Mouse (Mus musculus): ENCODE data around the gene Slc12a5. TPM values are rescaled to one million over a fixed set of nuclear protein-coding genes. Genes with fewer than 3 reads are reported as not detected.

The Slc12a5 gene
- total RNA-seq (2015) (0.15 and 0.27 TPM in 2 replicates), total RNA-seq (2017) (0.51 and 0.96 TPM in 2 replicates)

DNA sequence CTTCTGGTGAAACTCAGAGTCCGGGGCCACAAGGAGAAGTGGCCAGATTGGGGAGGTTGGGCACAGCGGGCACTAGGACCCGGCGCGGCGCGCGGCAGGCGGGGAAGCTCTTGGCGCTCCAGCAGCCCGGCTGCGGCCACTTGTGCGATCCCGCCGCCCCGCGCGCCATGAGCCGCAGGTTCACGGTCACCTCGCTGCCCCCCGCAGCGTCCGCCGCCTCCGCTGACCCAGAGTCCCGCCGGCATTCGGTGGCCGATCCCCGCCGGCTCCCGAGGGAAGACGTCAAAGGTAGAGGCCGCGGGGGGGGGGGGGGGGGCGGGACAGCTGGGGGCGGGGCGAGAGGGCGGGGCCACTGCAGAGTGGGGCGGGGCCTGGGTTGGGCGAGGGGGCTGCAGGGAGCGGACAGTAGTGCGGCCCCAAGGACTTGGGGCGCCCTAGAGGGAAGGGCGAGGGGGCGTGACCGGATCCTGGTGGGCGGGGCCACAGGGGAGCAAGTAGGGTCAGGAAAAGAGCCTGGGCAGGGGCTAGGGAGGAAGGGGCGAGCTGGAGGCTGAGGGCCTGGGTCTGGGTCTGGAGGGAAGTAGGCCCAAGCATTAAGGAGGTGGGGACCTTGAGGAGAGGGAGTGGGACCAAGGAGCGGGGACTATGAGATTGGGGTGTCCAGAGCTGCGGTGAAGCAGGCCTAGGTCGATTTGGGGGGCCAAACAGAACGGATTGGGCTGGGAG, at the start of gene Slc12a5:
TSS of gene Slc12a5 (plus strand) at position 87 of the 726 bp plus-strand sequence.
- peak; percentile 56; the same call in 1 of the 2 replicates for ATAC-seq (replicated peaks; ENCODE audit: poor library complexity)

DNA sequence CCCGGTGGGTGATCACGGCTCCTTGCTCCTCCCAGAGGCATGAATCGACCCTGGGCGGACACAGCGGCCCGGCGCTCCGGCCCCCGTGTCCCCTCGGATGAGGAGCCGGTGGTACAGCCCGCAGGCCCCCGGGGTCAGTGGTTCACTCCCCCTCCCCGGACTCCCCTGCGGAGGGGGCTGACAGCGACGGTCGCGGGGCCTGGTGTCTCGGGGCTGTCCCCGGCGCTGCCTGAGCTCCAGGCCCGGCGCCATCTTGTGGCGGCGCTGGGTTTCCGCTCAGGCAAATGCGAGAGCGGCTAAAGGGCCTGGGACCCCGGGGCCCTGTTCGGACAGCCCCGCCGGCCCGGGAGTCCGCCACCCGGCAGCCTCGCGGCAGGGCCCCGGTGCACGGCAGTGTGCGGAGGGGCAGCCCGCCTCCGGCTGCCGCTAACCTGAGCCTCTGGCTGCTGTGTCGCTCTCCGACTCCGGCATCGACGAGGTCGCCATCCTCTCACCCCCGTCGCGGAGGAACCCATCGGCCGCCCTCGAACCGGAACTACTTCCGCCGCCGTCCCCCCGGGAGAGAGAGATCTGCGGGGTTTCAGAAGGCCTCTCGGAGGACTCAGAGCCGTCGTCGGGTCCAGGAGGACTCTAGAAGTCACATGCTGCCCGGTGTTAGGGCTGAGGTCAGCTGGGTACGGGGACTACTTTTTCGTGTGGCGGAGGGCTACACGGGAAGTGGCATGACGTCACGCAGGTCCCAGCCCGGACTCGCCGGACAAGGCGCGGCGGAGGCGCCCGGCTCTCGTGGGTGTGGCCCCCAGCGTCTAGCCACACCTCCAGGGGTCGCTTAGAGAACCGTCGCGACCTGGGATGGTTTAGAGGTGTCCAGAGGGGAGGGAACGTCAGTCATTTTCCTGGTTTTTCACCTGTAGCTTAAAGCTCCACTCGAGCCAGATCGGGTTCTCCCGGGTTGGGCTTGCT, 49.2 kb upstream of the Slc12a5 start, which contains the start of gene Zfp335:
TSS of gene Zfp335 (minus strand) at position 672 of the 963 bp plus-strand sequence.
- ATAC-seq (replicated peaks; ENCODE audit: poor library complexity), result peak; percentile 69

DNA sequence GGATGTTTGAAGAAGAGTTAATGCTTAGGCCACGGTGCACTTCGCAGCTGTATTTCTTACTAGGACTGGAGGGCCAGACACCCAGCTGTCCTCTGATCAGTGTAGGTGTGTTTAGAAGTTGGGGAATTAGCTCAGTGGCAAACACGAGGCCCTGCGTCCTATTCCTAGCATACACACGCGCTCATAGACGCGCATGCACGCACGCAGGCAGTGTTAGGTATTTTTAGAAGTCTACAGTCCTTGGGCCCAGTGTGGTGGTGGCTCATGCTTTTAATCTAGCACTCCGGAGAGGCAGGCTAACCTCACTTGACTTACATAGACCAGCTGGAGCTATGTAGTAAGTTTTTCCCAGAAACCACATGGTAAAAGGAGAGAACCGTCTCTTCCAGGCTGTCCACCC, 48.5 kb upstream of the Slc12a5 start:
- peak; percentile 16 for ATAC-seq (replicated peaks; ENCODE audit: poor library complexity)

DNA sequence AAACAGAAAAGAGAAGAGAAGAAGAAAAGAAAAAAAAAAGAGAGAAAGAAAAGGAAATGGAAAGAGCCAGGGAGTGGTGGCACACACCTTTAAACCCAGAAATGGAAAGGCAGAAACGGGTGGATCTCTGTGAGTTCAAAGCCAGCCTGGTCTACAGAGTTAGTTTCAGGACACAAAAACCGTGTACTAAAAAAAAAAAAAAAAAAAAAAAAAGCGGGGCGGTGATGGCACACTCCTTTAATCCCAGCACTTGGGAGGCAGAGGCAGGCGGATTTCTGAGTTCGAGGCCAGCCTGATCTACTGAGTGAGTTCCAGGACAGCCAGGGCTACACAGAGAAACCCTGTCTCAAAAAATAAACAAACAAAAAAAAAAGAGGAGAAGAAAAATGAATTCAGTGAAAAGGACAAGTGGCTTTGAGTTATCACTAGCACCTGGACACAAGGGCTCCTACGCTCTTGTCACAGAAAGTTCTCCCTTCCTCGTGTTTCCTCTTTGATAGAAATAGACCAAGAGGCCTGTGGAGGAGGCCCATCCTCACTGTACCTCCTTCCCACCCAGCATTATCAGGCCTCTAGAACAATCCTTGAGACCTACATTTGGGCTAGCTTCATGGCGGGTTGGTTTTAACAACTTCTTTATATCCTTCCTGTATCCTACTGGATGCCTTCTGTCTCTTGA, 47.7 kb upstream of the Slc12a5 start:
- no peak for ATAC-seq (replicated peaks; ENCODE audit: poor library complexity)

DNA sequence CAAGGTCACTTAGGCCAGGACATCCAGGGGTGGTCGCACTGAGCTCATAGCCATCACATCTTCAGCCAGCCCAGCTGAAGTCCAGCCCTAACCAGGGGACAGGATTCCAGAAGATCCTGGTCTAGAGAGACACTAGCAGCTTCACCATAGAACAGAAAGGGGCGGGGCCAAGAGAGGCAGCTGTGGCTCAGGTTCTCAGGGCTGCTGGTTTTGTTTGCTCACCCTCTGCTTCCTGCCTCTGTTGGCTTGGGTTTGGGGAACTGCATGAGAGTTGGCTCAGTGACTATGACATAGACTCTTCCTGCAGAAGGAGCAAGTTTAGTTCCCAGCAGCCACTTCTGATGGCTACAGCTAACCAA, 47.2 kb upstream of the Slc12a5 start:
- peak; percentile 36 for ATAC-seq (replicated peaks; ENCODE audit: poor library complexity)

DNA sequence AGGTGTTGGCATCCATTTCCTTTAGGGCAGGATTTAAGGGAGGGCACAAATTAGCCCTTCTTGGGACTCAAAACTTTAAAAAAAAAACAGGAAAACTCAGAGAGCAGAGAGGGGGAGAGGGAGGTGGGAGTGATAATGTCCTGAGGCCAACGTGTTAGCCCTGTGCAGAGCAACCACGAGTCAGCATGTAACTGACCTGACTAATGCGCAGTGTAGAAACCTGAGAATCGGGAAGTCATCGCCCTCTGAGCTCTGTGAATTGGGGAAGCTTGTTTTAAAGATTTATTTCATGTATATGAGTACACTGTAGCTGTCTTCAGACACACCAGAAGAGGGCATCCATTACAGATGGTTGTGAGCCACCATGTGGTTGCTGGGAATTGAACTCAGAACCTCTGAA, 43.8 kb upstream of the Slc12a5 start:
- ATAC-seq (replicated peaks; ENCODE audit: poor library complexity), result 0 out of 2 replicates have a peak, but pooled peaks have one; percentile 27

DNA sequence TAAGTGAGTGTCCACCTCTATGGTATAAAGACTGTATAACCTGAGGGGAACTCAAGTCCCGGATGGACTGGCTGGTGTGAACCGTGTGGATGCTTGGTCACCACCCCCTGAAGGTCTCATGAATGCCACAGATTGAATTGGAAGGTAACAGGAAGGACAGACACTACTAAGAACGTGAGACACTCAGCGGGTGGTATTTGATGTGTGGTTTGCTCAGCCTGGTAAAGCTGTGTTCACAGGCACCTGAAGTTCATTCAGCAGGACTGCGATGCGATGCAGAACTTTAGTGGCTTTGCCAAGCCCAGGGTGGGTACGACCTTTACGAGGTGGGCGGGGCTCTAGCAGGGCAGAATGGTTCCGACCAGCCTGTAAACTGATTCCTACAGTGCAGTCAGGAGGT, 43.2 kb upstream of the Slc12a5 start:
- no peak for ATAC-seq (replicated peaks; ENCODE audit: poor library complexity)

DNA sequence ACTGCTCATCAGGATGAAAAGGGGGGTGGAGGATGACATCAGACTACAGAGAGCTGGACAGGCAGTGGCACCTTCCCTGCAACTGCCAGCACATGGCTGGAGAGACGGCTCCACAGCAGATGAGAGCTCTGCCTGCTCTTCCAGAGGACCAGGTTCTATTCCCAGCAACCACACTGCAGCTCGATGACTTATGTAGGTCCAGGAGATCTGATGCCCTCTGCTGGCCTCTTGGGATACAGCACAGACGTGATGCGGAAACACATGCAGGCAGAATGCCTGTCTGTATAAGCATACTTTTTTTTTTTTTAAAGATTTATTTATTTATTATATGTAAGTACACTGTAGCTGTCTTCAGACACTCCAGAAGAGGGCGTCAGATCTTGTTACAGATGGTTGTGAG, 42.3 kb upstream of the Slc12a5 start:
- ATAC-seq (replicated peaks; ENCODE audit: poor library complexity), result peak; percentile 72

DNA sequence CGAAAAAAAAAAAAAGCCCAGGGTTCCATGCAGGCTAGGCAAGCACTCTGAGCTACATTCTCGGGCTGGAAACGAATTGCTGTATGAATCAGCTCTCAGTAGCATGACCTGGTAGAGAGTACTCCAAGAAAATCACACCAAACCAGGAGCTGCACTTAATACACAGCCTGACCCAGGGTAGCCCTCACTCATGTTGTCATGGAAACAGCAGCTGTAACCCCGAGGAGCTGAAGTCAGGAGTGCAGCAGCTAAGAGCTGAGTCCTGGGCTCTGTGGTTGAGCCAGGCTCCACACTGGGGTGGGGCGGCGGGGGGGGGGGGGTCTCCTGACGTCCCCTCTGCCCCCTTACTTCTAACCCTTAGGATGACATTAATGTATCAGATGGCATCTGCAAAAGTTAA, 38.6 kb upstream of the Slc12a5 start:
- ATAC-seq (replicated peaks; ENCODE audit: poor library complexity), result no peak

DNA sequence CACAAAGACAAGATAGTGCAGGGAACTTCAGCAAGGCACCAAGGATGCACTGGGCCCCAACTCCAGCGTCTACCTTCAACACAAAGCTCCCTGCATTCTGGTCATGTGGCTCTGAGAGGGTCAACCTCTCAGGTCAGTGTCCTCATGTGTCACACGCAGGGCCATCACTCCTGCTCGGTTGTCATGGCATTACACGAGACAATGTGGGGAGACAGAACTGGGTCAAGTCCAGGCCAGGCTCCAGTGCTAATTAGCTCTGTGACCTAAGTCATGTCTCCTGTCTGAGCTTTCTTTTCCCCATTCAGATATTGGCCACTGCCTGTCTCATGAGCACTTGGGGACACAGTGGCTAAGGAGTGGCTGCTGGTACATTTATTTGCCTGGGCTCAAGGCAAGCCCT, 37.3 kb upstream of the Slc12a5 start:
- no peak for ATAC-seq (replicated peaks; ENCODE audit: poor library complexity)

DNA sequence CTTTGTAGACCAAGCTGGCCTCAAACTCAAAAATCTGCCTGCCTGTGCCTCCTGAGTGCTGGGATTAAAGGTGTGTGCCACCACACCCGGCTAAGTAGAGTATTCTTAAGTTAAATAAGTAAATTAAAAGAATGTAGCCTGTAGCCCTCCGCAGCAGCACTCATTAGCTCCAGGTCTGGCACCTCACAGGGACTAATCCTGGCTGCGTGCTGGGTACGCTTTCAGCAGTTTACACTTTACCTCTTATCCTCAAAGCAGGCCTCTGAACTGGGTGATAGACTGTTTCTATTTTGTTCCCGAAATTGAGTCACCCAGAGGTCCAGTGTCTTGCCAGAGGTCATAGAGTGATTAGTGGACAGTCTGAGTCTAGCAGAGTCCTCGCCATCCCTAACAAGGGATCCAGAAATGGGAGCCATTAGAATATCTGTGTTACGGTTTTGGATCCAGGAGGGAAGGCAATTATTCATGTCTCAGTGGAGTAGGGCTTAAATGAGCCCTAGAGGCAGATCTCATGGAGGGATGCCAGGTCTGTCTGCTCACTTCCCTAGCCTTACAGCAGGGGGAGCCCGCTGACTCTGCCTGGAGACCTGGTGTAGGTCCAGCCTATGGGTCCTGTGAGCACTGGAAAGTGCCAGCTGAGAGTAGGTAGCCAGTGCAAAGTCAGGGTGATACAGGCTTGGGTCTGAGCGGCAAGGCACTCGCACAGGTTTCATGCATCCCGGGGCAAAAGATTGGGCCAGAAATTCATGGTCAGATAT, 36.3 kb upstream of the Slc12a5 start:
- peak; percentile 99 for ATAC-seq (replicated peaks; ENCODE audit: poor library complexity)

DNA sequence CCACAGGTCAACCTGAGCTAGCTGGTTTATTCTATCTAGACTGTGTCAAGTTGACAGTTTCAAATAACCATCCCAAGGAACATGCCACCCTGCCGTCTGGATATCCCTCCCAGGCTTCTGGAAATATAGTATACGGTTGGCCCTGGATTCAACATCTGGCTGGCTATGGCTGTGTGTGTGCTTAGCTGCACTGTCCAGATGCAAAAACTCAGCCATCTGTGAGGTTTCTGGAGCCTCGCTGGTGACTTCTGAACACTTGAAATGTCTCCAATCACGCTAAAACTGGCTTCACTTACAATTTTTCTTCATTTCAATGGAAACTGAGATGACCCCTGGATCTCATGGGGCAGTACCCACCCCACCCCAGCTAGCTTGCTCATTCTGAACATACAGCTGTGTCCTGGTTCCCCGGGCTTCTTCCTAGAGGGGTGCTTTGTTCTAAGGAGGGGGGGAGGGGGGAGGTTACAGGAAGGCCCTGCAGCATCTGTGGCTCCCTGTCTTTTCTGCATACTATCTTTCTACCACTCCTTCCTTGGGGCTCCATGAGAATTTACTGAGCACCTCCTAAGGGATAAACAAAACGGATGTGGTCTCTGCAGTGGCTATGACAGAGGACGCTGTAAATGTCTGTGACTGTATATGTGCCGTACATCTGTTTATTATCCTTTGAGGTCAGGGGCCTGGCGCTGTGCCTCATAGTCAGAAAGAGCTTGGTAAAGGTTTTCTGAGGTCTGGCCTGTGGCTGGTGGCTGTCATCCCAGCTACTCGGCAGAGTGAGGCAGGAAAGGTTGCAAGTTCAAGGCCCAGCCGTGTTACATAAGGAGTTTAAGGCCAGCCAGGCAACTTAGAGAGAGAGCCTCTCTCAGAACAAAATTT, 29.7 kb upstream of the Slc12a5 start:
- ATAC-seq (replicated peaks; ENCODE audit: poor library complexity), result no peak

DNA sequence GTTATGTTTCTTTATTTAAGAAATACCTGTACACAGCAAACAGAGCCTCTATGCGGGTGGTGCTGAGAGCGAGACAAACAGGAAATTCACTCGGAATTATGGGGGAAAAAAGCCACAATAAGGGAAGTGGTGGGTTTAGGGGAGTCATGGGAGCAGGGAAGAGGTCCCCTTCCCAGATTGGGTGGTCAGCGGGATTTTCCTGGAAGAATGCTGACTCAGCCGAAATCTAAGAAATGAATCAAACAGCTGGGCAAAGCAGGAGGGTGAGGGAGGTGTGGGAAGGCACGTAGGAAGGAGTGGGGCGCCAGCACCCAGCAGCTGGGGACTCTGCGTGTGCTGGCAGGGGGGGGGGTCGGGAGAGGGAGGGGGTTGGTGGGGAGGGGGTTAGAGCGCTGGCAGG, 27.1 kb upstream of the Slc12a5 start:
- no peak for ATAC-seq (replicated peaks; ENCODE audit: poor library complexity)

DNA sequence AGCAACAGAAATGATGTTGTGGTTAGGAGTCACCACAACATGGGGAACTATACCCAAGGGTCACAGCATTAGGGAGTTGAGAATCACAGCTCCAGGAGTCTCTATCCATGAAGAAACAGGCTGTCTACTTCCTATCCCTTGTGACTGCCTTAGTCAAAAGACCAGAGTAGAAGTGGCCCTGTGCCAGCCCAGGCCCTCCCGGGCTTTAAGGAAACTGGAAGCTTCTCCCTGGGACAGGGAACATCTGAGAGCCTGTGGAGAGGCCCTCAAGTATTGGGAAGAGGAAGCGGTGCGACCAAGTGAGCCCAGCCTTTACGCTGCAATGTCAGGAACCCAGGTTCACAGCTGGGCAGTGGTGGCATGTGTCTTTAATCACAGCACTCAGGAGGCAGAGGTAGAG, 24.6 kb upstream of the Slc12a5 start:
- 0 out of 2 replicates have a peak, but pooled peaks have one; percentile 17 for ATAC-seq (replicated peaks; ENCODE audit: poor library complexity)

DNA sequence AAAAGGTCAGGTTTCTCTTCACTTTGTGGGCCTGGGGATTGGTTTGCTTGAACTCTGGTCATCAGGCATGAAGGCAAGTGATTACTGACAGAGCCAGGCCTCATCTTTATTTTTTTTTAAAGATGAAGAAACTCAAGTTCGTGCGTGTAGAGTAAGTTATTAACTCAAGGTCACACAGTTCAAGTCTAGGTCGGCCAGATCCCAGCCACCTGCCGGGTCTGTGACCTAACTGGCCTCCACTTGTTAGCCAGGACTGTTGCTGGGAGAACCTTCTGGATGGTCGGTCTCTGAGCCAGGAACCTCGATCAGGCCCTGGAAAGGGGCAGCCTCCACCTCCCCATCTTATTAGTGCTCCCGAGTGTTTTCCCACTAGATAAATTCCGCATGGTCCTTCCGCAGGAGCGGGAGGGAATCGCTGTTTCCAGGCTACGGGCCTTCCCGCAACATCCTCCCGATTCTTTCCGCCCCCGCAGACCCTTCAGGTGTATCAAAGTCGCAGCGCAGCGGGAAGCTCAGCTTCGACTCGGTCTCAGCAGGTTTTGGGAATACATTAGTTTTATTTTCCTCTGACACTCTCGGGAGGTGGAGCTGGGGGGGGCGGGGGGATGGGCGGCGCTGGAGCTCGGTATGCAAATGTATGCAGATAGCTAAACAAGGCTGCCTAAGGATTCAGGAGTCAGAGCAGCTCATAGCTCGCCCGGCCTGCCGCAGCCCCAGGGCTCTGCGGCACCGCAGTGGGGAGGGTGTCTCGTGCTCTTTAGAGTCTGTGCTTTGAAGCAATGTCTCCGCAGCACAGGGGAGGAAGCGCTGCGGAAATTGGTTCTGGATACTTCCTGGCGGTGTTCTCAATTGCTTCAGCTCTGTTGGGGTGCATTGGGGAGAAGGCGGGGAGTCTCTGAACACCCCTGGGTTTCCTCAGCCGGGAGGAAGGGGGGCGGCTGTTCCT, 22.2 kb upstream of the Slc12a5 start:
- ATAC-seq (replicated peaks; ENCODE audit: poor library complexity), result peak; percentile 55

DNA sequence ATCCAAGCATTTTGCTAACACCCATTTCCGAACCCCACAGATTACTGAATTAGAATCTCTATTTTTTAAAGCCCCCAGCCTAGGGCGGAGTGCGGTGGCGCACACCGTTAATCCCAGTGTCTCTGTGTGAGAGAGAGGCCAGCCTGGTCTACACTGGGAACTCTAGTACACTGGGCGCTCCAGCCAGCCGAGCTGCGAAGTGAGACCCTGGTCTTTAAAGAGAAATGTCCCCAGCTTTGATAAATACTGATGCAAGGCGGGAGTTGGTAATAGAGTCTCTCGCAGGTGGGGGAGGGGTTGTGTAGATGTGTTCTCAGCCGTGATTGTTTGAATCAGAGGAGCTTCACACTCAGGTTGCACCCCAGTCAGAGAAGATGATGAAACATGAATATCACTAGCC, 21.5 kb upstream of the Slc12a5 start:
- ATAC-seq (replicated peaks; ENCODE audit: poor library complexity), result no peak

DNA sequence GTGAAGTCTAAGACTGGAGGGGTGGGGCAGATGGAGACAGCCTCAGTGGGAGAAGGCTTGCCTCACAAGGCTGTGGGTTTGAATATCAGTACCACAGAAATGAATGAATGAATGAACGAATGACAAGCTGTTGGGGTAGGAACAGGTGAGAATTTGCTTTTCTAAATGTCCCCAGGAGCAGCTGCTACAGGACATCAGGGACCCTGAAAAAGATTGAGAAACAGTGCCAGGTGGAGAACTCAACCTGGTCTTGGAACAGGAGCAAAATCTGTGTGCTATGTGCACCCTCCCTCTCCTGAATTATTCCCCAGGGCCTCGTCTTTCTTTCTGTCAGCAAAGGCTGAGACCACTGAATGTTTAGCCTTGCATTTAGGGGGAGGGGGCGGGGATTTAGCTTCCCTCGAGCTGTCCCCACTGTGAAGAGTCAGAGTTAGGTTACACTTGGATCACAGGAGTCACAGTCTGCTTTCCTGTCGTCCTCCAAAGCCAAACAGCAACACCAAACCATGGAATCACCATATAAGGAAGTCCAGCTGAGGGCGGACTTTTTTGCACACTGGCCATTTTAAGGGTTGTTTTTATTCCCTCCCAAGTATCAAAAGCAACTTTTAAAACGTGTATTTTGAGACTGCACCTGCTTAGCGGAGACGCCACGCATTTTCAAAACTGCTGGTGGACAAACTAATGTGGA, 20.3 kb upstream of the Slc12a5 start, which contains the start of gene Mmp9:
TSS of gene Mmp9 (plus strand) at position 641 of the 691 bp plus-strand sequence.
- ATAC-seq (replicated peaks; ENCODE audit: poor library complexity), result no peak
